In genomic region chr8:111736321-111736720, GRCm38 (mm10) we compare ENCODE assay signal across 10 mouse cellular contexts. TPM values are rescaled to one million over a fixed set of nuclear protein-coding genes. Genes with fewer than 3 reads are reported as not detected.
A peak's percentile ranks its signal among the peaks of the same experiment; 100 is the strongest.
DNase-seq lines count a peak whose midpoint lies in the region; ATAC-seq and TF ChIP-seq lines count a peak whose summit lies in the region.
"Had no signal": no experiment of that assay in that cellular context is flagged by ENCODE, and none has a peak within 500 bp of the region (broad histone marks: within the 10 kb centered on the region; RNA-seq: fewer than 3 reads in every experiment).

No protein-coding gene starts in this region.

- no peak overlapping the region for H3K9ac ChIP-seq in hindbrain, embryonic 16.5 days (ENCODE audit: low read depth, low read length)
- H3K9ac ChIP-seq in midbrain, embryonic 11.5 days (ENCODE audit: low read length), result no peak overlapping the region; the same call in 1 of the 2 replicates

- peak overlapping the region; percentile 51 for H3K27ac ChIP-seq in hindbrain, embryonic 16.5 days (ENCODE audit: low read depth, low read length)
- H3K27ac ChIP-seq in midbrain, embryonic 11.5 days (ENCODE audit: low read depth, low read length), result peak overlapping the region; percentile 10; the same call in 1 of the 2 replicates

- no peak overlapping the region for H3K4me2 ChIP-seq in hindbrain, embryonic 16.5 days (ENCODE audit: low read length)
- H3K4me2 ChIP-seq in midbrain, embryonic 11.5 days, result no peak overlapping the region

- no peaks in the 10 kb centered on the region for H3K9me3 ChIP-seq in E14TG2a.4 (ENCODE audit: low read length)
- H3K9me3 ChIP-seq in hindbrain, embryonic 16.5 days (ENCODE audit: control insufficient read depth, low read length), result no peaks in the 10 kb centered on the region
- H3K9me3 ChIP-seq in midbrain, embryonic 11.5 days (ENCODE audit: control insufficient read depth, low read length), result no peaks in the 10 kb centered on the region

- intact Hi-C loops in heart, postnatal 36 days (cut with DNase I), result no loop called here

- H3K36me3 ChIP-seq in E14TG2a.4 (ENCODE audit: insufficient read depth, low read length), result peaks cover 34% of the 10 kb centered on the region
- H3K36me3 ChIP-seq in hindbrain, embryonic 16.5 days (ENCODE audit: control insufficient read depth, insufficient read depth, low read length), result no peaks in the 10 kb centered on the region
- H3K36me3 ChIP-seq in midbrain, embryonic 11.5 days (ENCODE audit: control insufficient read depth, insufficient read depth, low read length), result no peaks in the 10 kb centered on the region

- peak; percentile 94 for DNase-seq in heart, adult 11 months
- no peak for DNase-seq in heart, postnatal 36 days
- peak; percentile 53 to 57 for DNase-seq in cerebellum, postnatal 36 days
- no peak for DNase-seq in midbrain, embryonic 11.5 days (ENCODE audit: low spot score, missing footprints)
- no peak for DNase-seq in Muller cell, postnatal 12 days (ENCODE audit: inconsistent ontology term)
- DNase-seq in lung, postnatal 36 days, result no peak

- 0 out of 2 replicates have a peak overlapping the region, but pooled peaks have one; percentile 23 for H3K4me3 ChIP-seq in E14TG2a.4 (replicated peaks; ENCODE audit: low read length)
- no peak overlapping the region for H3K4me3 ChIP-seq in hindbrain, embryonic 16.5 days (ENCODE audit: low read length)
- no peak overlapping the region for H3K4me3 ChIP-seq in midbrain, embryonic 11.5 days (ENCODE audit: low read depth, low read length)
- H3K4me3 ChIP-seq: erythroblast, embryonic 14.5 days had no signal

- 23% methylated on average over 7 of the region's 7 CpGs for WGBS in hindbrain, embryonic 16.5 days
- WGBS in midbrain, embryonic 11.5 days, result 55% methylated on average over 7 of the region's 7 CpGs

- no peaks in the 10 kb centered on the region for H3K27me3 ChIP-seq in E14TG2a.4 (ENCODE audit: insufficient read depth, low read length)
- no peaks in the 10 kb centered on the region for H3K27me3 ChIP-seq in hindbrain, embryonic 16.5 days (replicated peaks; ENCODE audit: control insufficient read depth, insufficient read depth, low read length)
- H3K27me3 ChIP-seq in midbrain, embryonic 11.5 days (ENCODE audit: control insufficient read depth, insufficient read depth, low read length), result no peaks in the 10 kb centered on the region

- ATAC-seq in hindbrain, embryonic 16.5 days, result peak; percentile 6; the same call in 1 of the 2 replicates
- peak; percentile 15; the same call in 1 of the 2 replicates for ATAC-seq in midbrain, embryonic 11.5 days (ENCODE audit: low FRiP score)

- no peak for TF ChIP-seq CTCF in E14TG2a.4 (conservative IDR thresholded peaks at IDR 0.05; ENCODE audit: low read length)

- H3K4me1 ChIP-seq in E14TG2a.4 (replicated peaks; ENCODE audit: low read depth, low read length), result peaks cover 83% of the 10 kb centered on the region
- H3K4me1 ChIP-seq in hindbrain, embryonic 16.5 days (ENCODE audit: control insufficient read depth, insufficient read depth, low read depth, low read length), result peaks cover 78% of the 10 kb centered on the region
- peaks cover 78% of the 10 kb centered on the region for H3K4me1 ChIP-seq in midbrain, embryonic 11.5 days (ENCODE audit: control insufficient read depth, insufficient read depth, low read length)

RNA-seq across cellular contexts. Expression of gene Bcar1, which starts 7.3 kb away (rescaled TPM):
- 10 to 100 TPM; 18.8 to 19.1 TPM for total RNA-seq in heart, postnatal 36 days (2021)
- polyA plus RNA-seq in hindbrain, embryonic 16.5 days (2015; fragmentation: Nextera tagmentation; extraction: Ambion mirVana), result 37.6 and 50.0 TPM in 2 replicates
- polyA plus RNA-seq in midbrain, embryonic 11.5 days (2014; fragmentation: Nextera tagmentation; extraction: Ambion mirVana), result 36.2 and 42.1 TPM in 2 replicates

RNA-seq across cellular contexts. Expression of gene Ctrb1, which starts 45.5 kb away (rescaled TPM):
- not detected for total RNA-seq in heart, postnatal 36 days (2021)
- not detected in 2 replicates for polyA plus RNA-seq in hindbrain, embryonic 16.5 days (2015; fragmentation: Nextera tagmentation; extraction: Ambion mirVana)
- not detected in 2 replicates for polyA plus RNA-seq in midbrain, embryonic 11.5 days (2014; fragmentation: Nextera tagmentation; extraction: Ambion mirVana)
- total RNA-seq: left cerebral cortex, postnatal 25 days had no signal
- polyA plus RNA-seq: erythroblast, embryonic 14.5 days had no signal

Comparison
In these comparisons a context has a peak if more than half of its experiments do, and no peak if none do; other contexts are left out.
1. DNase-seq: peak in heart, adult 11 months (single experiment) and cerebellum, postnatal 36 days (2 of 2); none in heart, postnatal 36 days (0 of 2), midbrain, embryonic 11.5 days (single experiment), Muller cell, postnatal 12 days (single experiment) and lung, postnatal 36 days (single experiment).